Mouse (Mus musculus): ENCODE data around the gene Klk1b1.

DNA sequence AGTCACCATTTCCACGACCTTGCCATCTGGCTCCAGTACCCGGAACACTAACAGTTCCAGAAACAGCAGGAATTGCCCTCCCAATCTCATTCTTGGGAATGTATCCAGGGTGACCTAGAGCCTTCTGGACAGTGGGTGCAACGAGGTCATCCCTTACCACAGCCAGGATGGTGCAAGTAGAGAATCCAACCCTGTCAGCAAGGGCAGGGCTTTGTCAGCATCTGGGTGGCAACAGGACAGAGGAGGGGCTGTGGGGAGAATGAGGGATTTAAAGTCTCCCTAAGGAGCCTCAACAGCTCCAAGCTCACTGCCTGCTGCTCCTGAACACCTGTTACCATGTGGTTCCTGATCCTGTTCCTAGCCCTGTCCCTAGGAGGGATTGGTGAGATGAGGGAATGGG is at the start of gene Klk1b1:
- TF ChIP-seq CTCF (IDR thresholded peaks at IDR 0.05) (no peak), EP300 (IDR thresholded peaks at IDR 0.05) (no peak)
